Mouse (Mus musculus) thymus, postnatal 14 days (tissue): ENCODE data around the gene Mettl17.
A peak's percentile ranks its signal among the peaks of the same experiment; 100 is the strongest.

ENCODE experiments used
- DNase-seq: peaks from one replicate; pipeline ENCODE4 v3.0.0; 2021

Gene Mettl17

GRCm38 (mm10) chr14:51929968-51930367 is 45.3 kb downstream of the Mettl17 start:
- no peak for DNase-seq

- peak; percentile 68 for DNase-seq
Measured at GRCm38 (mm10) chr14:51930824-51931223, 46.2 kb downstream of the Mettl17 start.

GRCm38 (mm10) chr14:51932092-51933020 is 47.7 kb downstream of the Mettl17 start:
- no peak for DNase-seq

- no peak for DNase-seq
Measured at GRCm38 (mm10) chr14:51939005-51939404, 54.4 kb downstream of the Mettl17 start.

- no peak for DNase-seq
Measured at GRCm38 (mm10) chr14:51940944-51941560, 56.4 kb downstream of the Mettl17 start.

GRCm38 (mm10) chr14:51941577-51941976 is 56.9 kb downstream of the Mettl17 start:
- no peak for DNase-seq

GRCm38 (mm10) chr14:51942236-51942635 is 57.6 kb downstream of the Mettl17 start:
- no peak for DNase-seq
